Mouse (Mus musculus): ENCODE data around the gene Tymp.

GRCm38 (mm10) chr15:89425711-89426121, 48.9 kb upstream of the Tymp start, which contains the start of gene Cpt1b:
- TF ChIP-seq POLR2A (IDR thresholded peaks at IDR 0.05; ENCODE audit: borderline replicate concordance, insufficient read depth, low read length) (no peak), CTCF (IDR thresholded peaks at IDR 0.05; ENCODE audit: borderline replicate concordance, insufficient read depth, low read depth, low read length) (no peak)
